Mouse (Mus musculus) CD4-positive, CD25-positive, alpha-beta regulatory T cell, adult 4 months (primary cell): ENCODE results near the gene Otol1. TPM values are rescaled to one million over a fixed set of nuclear protein-coding genes. Genes with fewer than 3 reads are reported as not detected.

Source experiments
- ATAC-seq: one replicate; pipeline ENCODE4 v1.8.0; 2017
- polyA plus RNA-seq, 2 experiments: library from polyadenylated mRNA; unstranded; fragments of 100-300 nt; shearing (Covaris generic); gene quantifications; one replicate each; pipeline ENCODE4 v1.2.1; 2017

Otol1 gene
- polyA plus RNA-seq = not detected

DNA sequence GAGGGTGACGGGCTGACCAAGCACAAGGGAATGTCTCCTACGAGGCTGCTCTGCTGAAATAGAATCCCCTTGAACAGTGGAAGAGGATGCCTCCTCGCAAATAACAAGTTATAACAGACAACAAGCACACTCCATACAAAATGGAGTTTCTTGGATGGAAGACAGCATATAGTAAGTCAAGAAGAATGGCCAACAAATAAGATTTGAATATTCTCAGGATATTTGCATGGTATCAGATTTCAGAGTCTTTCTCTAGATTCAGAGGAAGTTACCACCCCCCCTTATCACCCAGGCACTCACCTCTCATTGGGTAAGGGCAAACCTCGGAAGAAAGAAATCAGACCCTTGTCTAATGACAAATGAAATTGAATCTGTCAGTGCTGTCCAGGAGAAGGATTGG is at the start of gene Otol1:
Gene Otol1 (plus strand): TSS at position 301 of the 400 bp plus-strand sequence.
- ATAC-seq = no peak

DNA sequence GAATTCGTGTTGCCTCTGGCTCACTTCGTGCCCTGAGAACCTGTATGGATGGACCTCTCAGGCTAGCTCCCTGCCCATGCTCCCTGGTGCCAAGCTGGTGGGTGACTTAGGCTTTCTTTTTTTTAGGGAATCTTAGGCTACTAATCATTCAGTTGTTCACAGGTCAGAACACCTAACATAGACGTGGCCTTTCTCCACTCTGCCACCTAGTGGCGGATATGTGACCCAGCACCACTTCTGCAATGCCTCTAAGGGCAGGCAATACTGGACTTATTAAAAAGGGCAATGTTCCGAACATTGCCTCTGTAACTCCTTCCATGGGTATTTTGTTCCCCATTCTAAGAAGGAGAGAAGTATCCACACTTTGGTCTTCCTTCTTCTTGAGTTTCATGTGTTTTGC is 45.2 kb upstream of the Otol1 start:
- no peak for ATAC-seq

DNA sequence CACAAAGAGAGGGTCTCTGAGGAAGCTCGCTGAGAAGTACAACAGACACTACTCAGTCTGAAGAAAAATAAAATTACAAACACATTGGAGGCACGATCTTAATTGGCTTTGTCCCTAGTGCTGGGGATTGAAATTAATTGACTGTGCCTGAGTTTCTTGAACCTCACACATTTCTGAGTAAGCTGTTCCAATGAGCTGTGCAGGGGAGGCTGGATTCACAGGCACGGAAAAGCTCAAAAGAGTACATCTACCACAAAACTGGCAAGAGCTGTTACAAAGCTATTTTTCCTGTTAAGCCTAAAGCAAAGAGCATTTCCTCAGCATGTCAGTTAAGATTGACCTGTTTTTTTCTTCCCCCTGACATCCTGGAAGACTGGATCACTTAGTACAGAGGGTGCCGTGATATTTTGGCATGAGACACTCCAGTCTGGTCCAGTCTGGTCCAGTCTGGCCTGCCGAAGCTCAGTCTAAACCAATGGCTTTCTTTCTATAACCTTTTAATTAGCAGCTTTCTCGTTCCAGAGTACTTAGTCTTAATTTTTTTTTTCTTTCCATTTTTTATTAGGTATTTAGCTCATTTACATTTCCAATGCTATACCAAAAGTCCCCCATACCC is 35.8 kb upstream of the Otol1 start:
- ATAC-seq = no peak

DNA sequence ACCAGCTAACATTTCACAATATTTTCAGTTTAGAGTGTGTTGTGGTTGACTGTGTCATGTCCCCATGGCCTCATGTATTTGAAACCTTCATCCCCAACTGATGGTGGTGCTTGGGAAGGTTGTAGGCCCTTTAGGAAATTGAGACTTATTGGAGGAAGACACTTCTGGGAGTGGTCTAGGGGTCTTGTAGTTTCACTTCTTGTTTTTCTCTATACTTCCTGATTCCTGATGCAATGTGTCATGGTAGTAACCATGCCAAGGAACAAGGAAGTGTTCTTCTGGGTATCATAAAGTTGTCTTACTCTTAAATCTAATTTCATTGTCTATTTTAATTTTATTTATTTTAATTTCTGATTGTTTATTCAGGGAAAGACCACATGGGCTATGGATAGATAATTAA is 29.3 kb upstream of the Otol1 start:
- no peak for ATAC-seq

DNA sequence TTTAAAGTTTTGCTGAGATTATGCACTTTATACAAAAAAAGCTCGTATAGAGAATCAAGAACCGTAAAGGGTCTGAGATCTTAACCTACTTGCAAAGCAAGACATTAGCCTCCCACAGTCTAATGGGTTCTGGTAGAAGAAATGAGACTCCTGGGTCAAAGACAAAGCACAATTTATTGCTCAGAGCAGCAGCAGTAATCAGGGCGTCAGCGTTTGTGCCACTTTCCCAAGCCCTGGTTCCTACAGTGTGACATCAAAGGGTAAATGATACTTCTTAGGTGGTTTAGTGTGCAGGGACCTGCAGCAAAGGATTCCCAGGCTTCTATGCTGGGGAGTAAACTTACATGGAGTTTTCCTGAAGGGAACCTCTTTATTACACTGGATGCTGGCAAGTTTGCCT is 13.6 kb upstream of the Otol1 start:
- no peak for ATAC-seq

DNA sequence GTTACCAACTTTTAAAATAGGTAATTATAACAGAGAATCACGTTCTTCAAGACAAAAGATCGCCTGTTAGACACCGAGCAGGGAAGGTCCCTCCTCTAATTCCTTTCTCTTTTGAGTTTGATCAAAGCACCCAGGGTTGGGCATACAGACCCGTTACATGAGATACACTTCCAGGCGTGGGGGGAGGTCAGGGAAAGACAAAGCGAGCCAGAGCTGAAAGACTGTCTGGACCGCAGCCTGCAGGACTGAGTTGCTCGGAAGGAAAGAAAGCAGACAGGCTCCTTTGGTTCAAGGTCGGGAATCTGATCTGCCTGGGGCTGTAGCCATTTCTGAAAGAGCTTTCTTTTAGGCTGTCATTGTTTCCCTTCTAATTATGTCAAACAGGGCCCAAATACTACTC is 5.9 kb upstream of the Otol1 start:
- ATAC-seq = no peak

DNA sequence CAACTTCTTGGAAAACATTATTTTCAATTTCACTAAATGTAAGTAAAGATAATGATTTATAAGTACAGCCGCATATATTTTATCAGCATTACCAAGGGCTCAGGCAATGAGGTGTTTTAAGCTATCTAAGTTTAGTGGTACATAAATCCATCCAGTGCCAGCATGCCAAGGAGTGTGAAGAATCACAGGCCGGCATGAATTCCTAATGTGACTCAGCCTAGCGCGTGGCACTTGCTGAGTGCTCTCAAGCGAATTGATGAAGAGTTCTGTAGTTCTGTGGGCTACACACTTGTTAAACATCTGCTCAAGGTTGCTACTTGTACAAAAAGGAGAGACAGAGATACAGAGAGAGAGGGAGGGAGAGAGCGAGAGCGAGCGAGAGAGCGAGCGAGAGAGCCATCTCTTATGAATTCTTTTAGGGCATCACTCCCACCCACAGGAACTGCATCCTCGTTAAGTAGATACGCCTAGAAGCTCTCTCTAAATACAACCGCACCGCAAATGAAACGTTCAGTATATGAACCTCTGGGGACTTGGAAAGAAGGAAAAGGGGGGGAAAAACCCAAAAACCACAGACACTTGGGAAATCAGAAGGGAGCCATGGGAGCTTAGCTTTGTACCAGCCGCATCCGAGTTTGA is 4.2 kb upstream of the Otol1 start:
- no peak for ATAC-seq

DNA sequence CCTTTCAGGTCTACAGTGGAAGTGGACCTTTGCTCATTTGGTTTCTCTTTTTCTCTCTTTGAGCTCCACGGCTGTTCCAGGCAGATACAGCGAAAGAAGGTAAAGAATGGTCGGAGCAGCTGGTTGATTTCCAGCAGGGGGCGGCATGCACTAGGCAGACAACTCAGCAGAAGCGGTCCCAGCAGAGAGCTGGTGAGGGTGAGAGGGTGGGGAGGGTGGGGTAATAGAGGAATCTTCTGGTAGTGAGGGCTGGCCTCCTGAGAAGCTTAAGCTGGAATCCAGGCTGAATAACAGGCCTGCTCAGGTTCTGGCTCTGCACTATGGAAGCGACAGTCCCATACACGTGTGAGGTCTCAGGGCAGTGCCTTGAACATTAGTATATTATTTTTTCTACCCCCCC is 3.5 kb upstream of the Otol1 start:
- no peak for ATAC-seq

DNA sequence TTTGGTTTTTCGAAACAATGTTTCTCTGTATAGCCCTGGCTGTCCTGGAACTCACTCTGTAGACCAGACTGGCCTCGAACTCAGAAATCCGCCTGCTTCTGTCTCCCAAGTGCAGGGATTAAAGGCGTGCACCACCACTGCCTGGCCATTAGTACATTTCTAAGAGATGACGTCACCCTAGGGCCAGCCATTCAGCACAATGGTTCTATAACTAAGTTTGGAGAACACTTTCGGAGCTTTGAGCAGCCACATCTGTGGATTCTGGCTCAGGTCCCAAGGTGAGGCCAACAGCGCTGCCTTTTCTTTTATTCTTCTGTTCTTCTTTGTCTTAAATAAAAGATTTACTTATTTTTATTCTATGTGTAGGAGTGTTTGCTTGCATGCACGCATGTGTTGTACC is 3.0 kb upstream of the Otol1 start:
- no peak for ATAC-seq

DNA sequence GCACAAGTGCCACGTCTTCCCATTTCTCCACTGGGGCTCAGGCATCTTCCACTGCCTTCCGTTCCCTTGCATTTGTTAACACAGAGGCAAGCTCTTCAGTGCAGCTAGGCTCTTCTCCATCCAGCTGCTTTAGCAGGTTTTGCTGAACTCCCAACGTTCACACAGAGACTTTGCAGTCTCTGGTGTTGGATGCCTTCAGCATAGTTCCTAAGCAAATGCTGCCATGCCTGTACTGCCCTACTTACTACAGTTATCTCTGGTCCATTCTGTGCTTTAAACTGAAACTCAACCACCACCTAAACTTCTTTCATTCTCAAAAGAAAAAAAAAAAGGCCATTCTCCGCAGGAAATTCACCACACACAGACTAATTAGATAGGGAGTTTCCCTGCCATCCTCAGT is 5.2 kb downstream of the Otol1 start:
- no peak for ATAC-seq

DNA sequence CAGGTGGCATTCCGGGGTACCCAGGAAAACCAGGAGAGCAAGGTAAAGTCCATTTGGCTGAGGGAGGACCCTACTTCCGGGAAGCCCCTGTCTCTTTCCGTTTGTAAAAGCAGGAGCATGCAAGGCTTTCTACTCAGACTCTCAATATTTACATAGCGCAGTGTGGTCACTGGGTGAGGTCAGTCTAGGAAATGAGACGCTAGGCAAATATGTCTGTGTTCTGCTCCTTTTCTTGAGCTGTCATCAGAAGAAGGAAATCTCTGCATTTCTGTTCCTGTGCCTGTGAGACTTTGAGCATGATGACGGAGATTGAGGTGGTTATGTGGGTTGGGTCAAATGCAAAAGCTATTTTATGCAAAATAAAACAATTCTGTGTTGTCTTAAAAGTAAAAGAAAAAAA is 19.2 kb downstream of the Otol1 start:
- ATAC-seq = no peak

DNA sequence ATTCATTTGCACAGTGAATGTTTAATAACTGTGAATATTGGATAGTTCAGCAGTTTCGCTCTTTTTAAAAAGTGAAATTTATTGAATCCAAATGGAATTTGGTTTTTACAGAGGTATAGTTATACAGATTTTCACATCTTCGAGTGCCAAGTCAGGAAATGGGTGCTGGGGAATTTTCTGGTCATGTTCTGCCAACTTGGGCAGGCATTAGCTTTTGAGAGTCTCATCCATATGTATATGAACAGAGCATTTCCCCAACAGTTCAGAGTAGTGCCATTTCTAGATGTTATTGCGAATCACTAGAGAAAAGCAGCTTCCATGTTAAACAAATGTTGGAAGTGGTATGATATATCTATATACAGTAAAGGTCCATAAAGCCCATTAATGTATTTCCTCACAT is 21.8 kb downstream of the Otol1 start:
- no peak for ATAC-seq

DNA sequence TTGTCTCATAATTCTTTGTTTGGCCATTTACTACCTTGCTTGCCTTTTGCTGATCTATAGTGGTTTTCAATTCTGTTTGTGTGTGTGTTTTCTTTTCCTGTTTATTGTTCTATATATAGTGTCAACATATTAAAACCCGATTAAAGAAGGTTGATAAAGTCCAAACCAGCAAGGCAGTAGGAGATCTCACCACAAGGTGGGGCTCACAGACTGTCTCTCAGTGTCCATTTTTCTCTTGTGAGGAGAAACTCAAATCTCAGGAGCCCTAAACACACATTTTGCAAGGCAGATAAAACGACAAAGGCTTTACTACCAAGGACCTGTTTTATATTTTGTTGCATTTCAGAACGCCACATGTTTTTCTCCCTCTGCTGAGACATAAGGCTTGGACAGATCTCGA is 28.2 kb downstream of the Otol1 start:
- ATAC-seq = no peak

Other genes starting within 250 kb of the Otol1 start
- gene Sptssb, start 147.7 kb upstream of the Otol1 start, polyA plus RNA-seq = not detected